Mouse (Mus musculus) testis, adult 2 months (tissue): ENCODE results near the gene Nfe2l2. TPM values are rescaled to one million over a fixed set of nuclear protein-coding genes. Genes with fewer than 3 reads are reported as not detected.
"Not testable (repeated sequence)": the region's sequence is repeated elsewhere in the genome, so short reads cannot be mapped to it uniquely, and the experiment has no call there.

ENCODE experiments used
- H3K27ac ChIP-seq: fragments of 200-500 bp; 2 replicates; pipeline ENCODE4 v1.5.1; 2012; ENCODE audit warnings: low read depth, low read length; ENCODE audit not compliant: control insufficient read depth, insufficient read depth
- H3K27me3 ChIP-seq: fragments of 200-500 bp; 2 replicates; pipeline ENCODE4 v1.6.1; 2012; ENCODE audit warnings: mild to moderate bottlenecking, low read length, moderate library complexity; ENCODE audit not compliant: control insufficient read depth, insufficient read depth
- H3K36me3 ChIP-seq: fragments of 200-500 bp; 2 replicates; pipeline ENCODE4 v1.6.1; 2012; ENCODE audit warnings: mild to moderate bottlenecking, low read length; ENCODE audit not compliant: control insufficient read depth, insufficient read depth
- H3K4me1 ChIP-seq: fragments of 200-500 bp; 2 replicates; pipeline ENCODE4 v1.6.1; 2012; ENCODE audit warnings: low read length; ENCODE audit not compliant: control insufficient read depth, insufficient read depth
- H3K4me3 ChIP-seq: fragments of 200-500 bp; 2 replicates; pipeline ENCODE4 v1.5.1; 2012; ENCODE audit warnings: low read depth, mild to moderate bottlenecking, low read length, moderate library complexity, mixed read lengths; ENCODE audit not compliant: control insufficient read depth
- CTCF ChIP-seq: fragments of 200-500 bp; IDR thresholded peaks from 2 replicates; pipeline ENCODE4 v1.5.1; 2012; ENCODE audit warnings: low read depth, mild to moderate bottlenecking, inconsistent platforms, low read length, moderate library complexity; ENCODE audit not compliant: control insufficient read depth, insufficient read depth, insufficient replicate concordance
- POLR2A ChIP-seq: fragments of 200-500 bp; IDR thresholded peaks from 2 replicates; pipeline ENCODE4 v1.6.1; 2012; ENCODE audit warnings: low read depth, mild to moderate bottlenecking, inconsistent platforms, low read length, moderate library complexity; ENCODE audit not compliant: control insufficient read depth
- polyA plus RNA-seq: library from polyadenylated mRNA; depleted of rRNA; stranded (reverse); fragments of >200 nt; gene quantifications from 2 replicates; pipeline ENCODE4 v1.2.3, GENCODE M21; 2012

Gene Nfe2l2
- polyA plus RNA-seq, 1 experiment = 14.0 TPM

DNA sequence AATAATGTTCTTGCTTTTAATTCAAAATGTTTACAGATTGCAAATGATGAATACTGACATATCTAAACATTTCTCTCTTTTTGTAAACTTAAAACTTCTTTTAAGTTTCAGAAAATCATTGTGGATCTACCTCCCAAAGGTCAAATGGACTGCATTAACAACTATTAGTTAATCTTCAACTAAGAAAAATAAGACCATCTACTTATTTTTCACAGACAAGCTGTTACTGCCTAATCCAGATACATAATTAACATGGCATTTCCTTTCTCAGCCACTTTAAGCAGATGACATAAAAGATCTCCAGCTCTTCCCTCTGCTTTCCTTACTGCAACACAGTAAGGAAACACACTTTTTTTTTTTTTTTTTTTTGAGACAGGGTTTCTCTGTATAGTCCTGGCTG is 67.1 kb downstream of the Nfe2l2 start:
- Histone ChIP-seq H3K27me3 (no peaks in the 10 kb centered on the region), H3K27ac (no peak overlapping the region), H3K4me1 (no peaks in the 10 kb centered on the region; the same call in 1 of the 2 replicates), H3K4me3 (no peak overlapping the region), H3K36me3 (no peaks in the 10 kb centered on the region)
- TF ChIP-seq POLR2A (no peak), CTCF (no peak)

DNA sequence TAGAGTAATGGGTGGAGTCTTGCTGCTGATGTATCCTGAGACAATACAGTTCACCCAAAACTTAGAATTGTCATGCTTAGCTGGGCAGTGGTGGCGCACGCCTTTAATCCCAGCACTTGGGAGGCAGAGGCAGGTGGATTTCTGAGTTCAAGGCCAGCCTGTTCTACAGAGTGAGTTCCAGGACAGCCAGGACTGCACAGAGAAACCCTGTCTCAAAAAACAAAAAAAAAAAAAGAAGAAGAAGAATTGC is 67.5 kb downstream of the Nfe2l2 start:
- H3K27ac ChIP-seq = not testable (repeated sequence)

DNA sequence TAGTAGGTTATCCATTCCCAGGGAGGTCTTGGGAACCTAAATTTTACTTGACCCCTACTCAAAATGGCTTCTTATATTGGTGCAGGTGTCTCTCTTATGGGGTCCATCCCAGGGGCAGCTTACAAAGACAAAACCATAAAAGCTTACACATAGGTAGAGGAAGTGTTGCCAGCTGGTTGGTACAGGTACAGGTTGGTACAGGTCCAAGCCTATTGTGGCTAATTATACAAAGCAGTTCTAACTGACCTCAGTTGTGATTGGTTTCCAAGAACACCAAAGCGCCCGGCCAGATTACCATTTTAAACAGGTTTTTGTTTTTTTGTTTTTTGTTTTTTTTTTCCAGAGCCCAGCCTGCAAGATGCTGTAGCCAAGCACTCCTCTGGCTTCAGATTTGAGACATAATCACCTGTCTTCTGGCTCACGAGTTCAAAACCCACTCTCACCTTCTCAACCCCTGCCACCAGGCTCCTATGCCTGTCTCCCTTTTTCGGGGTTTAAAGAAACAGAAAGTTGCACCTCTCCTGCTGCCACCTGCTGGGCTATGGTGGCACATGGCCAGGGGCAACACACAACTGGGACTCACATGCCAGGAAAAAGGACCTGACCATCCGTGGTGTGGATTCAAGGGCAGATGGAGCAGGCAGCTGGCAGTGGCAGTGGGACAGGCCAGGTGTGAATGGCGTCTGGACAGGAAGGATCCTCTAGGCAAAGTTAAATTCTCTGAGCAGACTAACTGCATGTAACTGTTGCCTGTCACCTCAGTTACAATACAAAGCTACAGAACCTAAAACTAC is 68.0 kb downstream of the Nfe2l2 start:
- Histone ChIP-seq H3K4me3 (no peak overlapping the region), H3K36me3 (no peaks in the 10 kb centered on the region), H3K27me3 (no peaks in the 10 kb centered on the region), H3K4me1 (no peaks in the 10 kb centered on the region; the same call in 1 of the 2 replicates), H3K27ac (no peak overlapping the region)
- peak; percentile 14; the same call in 1 of the 2 replicates for TF ChIP-seq CTCF
- no peak for TF ChIP-seq POLR2A

More for the DNA sequence above, 67.5 kb downstream of the Nfe2l2 start:
- not testable (repeated sequence) for H3K36me3 ChIP-seq, H3K27me3 ChIP-seq, H3K4me3 ChIP-seq, H3K4me1 ChIP-seq

DNA sequence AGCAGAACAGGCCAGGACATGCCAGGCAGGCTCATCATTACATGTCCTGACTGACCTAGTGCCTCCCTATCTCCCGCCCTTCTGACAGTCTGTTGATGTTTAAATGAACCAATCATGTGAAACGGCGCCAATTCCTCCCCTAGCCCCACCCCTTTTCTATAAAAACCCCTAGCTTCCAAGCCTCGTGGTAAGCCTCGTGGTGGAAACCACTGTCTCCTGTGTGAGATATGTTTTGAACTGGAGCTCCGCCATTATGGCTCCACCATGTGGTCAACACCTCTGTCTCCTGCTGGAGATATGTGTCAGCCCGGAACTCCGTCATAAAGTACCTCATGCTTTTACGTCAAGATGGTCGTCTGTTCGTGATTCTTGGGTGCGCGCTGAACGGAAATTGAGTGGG is 70.0 kb downstream of the Nfe2l2 start:
- not testable (repeated sequence) for H3K4me3 ChIP-seq, H3K4me1 ChIP-seq, H3K27ac ChIP-seq, H3K27me3 ChIP-seq, H3K36me3 ChIP-seq

DNA sequence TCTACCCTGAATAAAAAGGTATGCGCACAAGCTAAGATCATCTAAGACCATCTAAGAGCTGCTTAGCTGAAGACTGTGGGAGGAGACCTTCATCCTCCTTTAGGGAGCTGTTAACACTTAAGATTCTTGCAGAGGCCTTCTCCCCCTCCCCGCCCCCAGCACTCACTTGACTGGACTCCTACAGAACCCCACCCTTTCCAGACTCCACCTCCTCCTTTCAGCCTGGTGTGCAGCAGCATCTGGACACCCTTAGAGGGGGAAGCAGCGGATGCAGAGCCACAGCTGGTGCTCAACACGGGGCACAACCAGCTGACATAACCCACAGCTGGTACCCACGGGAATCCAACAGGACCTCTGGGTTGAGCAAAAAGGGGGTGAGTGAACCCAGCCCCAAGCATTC is 70.7 kb downstream of the Nfe2l2 start:
- Histone ChIP-seq H3K4me3 (no peak overlapping the region), H3K27me3 (no peaks in the 10 kb centered on the region), H3K27ac (no peak overlapping the region), H3K36me3 (no peaks in the 10 kb centered on the region), H3K4me1 (no peaks in the 10 kb centered on the region; the same call in 1 of the 2 replicates)
- TF ChIP-seq CTCF (no peak), POLR2A (no peak)

DNA sequence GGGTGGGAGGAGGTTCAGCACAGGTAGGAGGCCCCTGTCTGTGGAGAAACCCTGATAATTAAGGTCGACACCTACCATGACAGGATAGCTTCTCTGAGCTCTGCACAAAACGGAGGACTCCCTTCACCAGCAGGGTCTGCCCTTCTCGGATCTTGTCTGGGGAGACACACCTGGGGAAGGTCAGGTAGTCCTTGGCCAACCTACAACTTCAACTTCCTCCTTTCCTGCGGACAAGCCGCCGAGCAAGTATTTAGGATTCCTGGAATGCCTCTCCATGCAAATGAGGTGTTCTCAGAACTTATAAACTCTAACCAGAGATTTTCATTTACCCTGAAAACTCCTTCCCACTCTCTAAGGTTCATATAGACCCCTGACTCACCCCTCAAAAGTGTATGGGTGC is 71.1 kb downstream of the Nfe2l2 start:
- TF ChIP-seq CTCF (no peak), POLR2A (no peak)
- no peaks in the 10 kb centered on the region for H3K36me3 ChIP-seq
- no peaks in the 10 kb centered on the region for H3K27me3 ChIP-seq
- H3K4me1 ChIP-seq = no peaks in the 10 kb centered on the region; the same call in 1 of the 2 replicates
- no peak overlapping the region for H3K4me3 ChIP-seq
- H3K27ac ChIP-seq = no peak overlapping the region

DNA sequence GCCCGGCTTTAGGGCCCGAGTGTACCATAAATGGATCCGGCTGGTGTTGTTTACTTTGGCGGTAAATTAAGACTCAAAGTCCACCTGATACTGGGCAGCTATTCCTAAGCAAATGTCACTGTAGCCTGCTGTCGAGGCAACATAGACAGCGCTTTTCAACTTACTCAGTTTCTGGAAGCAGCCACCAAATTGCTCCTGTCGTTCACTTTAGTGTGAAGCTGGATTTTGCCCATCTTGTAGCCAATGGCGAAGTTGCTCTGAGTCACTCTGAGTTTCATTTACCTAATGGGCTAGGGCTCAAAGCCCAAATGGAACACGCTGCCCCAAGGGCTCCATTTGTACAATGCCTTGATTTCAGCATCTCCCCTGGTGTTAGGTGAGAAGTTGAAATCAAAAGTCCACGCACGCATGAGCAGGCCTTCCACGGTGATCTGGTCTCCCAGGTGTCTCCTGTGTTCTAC is 71.7 kb downstream of the Nfe2l2 start:
- no peaks in the 10 kb centered on the region; the same call in 1 of the 2 replicates for H3K4me1 ChIP-seq
- H3K27ac ChIP-seq = no peak overlapping the region
- no peaks in the 10 kb centered on the region for H3K27me3 ChIP-seq
- no peak overlapping the region for H3K4me3 ChIP-seq
- no peak for TF ChIP-seq POLR2A
- TF ChIP-seq CTCF = no peak
- H3K36me3 ChIP-seq = no peaks in the 10 kb centered on the region

DNA sequence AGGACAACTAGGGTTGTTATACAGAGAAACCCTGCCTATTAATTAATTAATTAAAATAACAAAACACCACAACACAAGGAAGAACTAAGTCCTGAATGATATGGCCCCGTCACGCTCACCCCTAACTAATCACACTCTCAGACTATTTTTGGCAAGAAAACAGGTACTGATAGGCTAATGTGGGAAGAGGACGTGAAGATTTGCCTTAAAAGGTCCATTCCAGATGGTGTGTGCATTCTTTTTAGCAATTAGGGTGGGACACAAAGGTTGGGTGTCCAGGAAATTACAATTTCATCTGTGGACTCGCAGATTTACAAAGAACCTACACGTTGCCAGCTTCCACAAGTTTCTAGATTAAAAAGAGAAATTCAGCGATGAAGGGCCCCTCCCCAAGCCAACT is 72.4 kb downstream of the Nfe2l2 start:
- H3K4me3 ChIP-seq = no peak overlapping the region
- no peaks in the 10 kb centered on the region; the same call in 1 of the 2 replicates for H3K4me1 ChIP-seq
- H3K36me3 ChIP-seq = no peaks in the 10 kb centered on the region
- TF ChIP-seq POLR2A (no peak), CTCF (no peak)
- no peak overlapping the region for H3K27ac ChIP-seq
- no peaks in the 10 kb centered on the region for H3K27me3 ChIP-seq
